Mouse (Mus musculus): ENCODE measurements at regions not wholly inside any gene's neighbourhood (a gene's known extent, or its start where the extent isn't known, plus 50 kb on each side); places are given as distances from the start of the nearest gene placed in this dataset.

DNA sequence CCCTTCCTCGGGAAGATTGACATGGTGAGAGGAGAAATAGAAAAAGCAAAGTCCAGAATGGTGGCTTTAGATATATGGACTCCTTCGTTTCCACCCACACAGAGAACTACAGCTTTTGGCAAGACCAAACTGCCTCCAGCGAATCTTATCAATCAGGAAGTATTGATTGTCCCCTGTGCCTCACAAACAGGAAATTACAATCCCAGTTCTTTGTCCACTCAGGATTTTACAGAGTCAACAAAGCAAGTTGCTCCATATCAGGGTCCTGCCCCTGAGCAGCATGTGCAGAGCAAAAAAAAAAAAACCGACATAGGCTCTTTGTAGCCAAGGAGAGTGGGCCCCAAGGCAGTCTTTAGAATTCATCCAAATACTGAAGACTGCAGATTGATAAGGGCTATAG lies 454.8 kb downstream of the Nr2f2 start:
- no peak for TF ChIP-seq CTCF (IDR thresholded peaks at IDR 0.05; ENCODE audit: borderline replicate concordance, insufficient read depth, low read length)
- TF ChIP-seq POLR2A (IDR thresholded peaks at IDR 0.05; ENCODE audit: low read depth, low read length), result no peak

All from embryonic fibroblast, embryonic 13.5 days (primary cell).